Mouse (Mus musculus): ENCODE measurements around the gene Trim11. TPM values are rescaled to one million over a fixed set of nuclear protein-coding genes. Genes with fewer than 3 reads are reported as not detected.
A peak's percentile ranks its signal among the peaks of the same experiment; 100 is the strongest.

The Trim11 gene
- total RNA-seq, 2 experiments from 2014 or later, result 6.7 to 10.8 TPM

DNA sequence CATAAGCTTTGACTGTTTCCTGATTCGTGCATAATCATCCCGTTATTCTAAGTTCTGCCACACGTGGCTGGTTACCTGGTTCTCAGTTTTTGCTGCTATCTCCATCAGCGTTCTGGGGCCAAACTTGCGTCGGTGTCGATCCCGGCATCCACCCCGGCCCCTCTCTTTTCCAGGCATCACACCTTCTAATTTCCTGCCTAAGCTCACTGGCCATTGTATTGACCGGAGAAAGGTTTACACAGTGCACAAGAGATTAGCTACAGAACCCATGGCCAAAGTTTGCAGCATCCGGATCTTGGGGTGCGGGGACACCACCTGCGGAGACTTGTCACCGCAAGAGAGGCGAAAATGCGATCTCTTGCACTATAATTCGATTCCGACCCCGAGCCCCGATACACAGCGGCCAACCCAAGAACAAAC, 276 bp upstream of the Trim11 start:
- ATAC-seq (replicated peaks; ENCODE audit: low FRiP score, poor library complexity, severe bottlenecking), result peak; percentile 44

DNA sequence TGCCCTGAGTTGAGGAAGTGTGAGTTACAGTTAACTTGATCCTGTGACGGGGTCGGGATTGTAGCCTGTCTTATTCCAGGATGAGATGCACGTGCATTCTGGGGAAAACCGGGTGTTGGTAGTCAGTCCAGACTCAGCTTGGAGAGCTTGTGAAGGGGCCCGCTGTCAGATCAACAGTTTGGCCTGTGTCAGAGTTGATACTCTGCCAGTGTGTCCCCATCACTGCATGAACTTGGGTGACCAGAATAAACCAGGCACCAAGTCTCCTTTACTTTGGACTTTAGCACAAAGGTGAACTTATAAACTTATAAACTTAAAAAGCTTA, 775 bp downstream of the Trim11 start:
- peak; percentile 10; the same call in 1 of the 2 replicates for ATAC-seq (replicated peaks; ENCODE audit: low FRiP score, poor library complexity, severe bottlenecking)

DNA sequence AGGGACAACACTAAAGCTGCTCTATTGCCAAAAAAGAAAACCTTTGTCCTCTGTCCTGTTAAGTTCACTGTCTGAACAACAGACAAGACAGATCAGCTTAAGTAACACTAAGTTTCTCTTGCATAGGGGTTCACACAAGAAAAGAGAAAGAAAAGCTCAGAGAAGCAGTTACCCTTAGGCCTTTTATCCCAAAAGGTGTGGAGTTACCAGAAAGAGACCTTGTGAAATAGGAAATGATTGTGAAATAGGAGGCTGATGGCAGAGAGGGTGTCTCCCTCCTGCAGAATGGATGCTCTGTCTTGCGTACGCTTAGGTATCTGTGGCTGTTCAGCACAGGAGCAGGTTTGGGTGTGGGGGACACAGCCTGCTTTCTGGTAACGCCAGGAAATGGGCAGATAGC, 1.3 kb downstream of the Trim11 start:
- ATAC-seq (replicated peaks; ENCODE audit: low FRiP score, poor library complexity, severe bottlenecking), result no peak

DNA sequence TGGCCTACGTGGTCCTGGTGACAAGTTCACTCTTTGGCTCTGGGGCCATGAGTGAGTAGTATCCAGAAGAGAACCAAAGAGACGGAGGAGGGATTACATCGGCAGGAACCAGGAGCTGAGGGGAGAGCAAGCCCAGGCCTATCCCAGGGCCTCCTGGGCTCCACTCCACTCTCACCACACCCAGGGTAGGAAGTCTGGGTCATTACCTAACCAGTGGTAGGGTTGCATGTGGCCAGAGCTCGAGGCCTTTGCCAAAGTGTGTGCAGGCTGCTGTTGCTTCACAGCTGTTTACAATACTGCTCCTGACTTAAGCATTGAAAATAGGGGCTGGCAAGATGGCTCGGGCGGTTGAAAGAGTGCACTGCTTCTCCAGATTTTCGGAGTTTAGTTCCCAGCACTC, 1.8 kb downstream of the Trim11 start:
- no peak for ATAC-seq (replicated peaks; ENCODE audit: low FRiP score, poor library complexity, severe bottlenecking)

DNA sequence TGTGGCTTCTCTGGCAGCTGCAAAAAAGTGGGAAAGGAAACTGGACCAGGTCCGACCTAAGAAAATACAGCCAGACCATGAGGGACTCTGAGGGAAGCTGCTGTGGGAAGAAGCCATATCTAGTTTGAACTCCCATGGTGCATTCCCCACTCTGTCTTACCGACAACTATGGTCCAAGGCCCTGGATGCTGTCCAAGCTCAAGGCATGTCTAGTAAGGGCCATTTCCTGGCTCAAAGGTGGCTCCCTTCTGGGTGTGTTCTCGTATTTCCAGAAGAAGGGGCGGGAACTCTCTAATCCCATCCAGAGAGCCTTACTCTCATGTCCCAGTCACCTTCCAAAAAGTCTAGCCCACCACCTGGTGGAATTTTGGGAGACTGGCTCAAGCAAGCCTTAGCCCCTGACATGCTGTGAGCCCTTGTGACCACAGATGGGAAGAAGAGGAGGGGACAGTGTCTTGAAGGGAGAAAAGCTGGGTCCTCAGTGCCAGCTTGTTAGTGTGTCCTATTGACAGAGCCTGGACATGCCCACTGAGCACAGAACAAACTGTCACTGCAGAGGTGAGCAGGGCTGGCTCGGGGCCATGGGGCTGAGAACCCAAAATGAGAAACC, 2.6 kb downstream of the Trim11 start:
- no peak for ATAC-seq (replicated peaks; ENCODE audit: low FRiP score, poor library complexity, severe bottlenecking)

DNA sequence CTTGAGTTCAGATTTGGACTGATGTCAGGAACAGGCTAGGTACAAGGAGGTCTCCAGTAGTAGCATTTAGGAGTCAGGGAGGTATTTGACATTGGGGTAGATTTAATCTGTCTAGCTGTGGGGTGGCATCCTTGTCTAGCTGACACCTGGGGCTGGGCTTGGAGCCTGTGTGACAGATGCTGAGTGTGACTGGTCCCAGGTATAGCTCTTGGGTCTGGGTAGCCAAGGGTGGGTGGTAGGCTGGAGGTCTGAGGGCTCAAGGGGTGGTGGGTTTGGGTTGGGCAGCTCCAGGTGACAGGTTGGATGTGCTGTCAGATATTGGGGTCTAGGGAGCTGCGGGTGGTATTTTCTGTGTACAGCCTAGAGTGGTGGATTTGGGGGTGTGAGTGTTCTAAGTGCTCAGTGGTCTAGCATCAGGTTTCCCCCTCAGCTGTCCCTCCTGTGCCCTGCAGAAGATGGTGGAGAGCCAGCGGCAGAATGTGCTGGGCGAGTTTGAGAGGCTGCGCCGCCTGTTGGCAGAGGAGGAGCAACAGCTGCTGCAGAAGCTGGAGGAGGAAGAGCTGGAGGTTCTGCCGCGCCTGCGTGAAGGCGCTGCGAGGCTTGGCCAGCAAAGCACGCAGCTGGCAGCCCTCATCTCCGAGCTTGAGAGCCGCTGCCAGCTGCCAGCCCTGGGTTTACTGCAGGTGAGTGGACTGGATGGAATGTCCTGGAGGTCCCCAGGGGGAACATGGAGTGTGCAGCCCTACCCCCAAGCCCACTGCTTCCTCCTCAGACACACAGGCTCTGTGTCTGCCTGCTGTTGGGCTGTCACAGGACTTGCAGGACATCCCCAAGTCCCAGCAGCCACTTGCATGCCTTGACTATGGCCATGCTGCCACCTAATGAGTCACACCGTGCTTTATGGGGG, 3.9 kb downstream of the Trim11 start:
- peak; percentile 55 for ATAC-seq (replicated peaks; ENCODE audit: low FRiP score, poor library complexity, severe bottlenecking)

DNA sequence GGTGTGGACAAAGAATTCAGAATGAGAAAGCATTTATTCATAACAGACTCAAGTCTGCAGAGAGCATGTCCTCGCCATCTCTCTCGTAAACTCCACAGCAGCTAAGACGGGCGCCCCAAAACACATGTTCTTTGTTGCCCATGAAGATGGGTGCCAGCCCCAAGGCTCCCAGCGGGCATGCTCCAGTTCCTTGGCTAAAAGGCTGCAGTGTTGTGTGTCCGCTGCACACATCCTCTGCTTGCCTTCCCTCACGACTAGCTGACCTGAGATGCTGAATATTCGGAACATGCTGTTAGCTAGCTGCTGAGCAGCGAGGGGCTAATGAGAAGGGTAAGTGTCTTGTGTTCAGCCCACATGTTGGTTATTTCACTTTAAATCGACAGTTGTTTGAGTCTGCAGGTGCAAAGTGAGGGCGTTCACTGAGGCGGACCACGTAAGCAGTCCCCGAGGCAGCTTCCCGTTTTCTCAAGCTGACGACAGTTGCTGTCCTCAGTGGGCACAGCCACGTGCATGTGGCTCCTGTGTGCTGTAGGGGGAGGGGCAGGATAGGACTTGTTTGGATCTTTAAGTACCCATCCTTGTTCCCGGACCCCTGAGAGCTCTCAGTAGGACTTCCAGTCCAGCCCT, 4.7 kb downstream of the Trim11 start:
- ATAC-seq (replicated peaks; ENCODE audit: low FRiP score, poor library complexity, severe bottlenecking), result no peak

DNA sequence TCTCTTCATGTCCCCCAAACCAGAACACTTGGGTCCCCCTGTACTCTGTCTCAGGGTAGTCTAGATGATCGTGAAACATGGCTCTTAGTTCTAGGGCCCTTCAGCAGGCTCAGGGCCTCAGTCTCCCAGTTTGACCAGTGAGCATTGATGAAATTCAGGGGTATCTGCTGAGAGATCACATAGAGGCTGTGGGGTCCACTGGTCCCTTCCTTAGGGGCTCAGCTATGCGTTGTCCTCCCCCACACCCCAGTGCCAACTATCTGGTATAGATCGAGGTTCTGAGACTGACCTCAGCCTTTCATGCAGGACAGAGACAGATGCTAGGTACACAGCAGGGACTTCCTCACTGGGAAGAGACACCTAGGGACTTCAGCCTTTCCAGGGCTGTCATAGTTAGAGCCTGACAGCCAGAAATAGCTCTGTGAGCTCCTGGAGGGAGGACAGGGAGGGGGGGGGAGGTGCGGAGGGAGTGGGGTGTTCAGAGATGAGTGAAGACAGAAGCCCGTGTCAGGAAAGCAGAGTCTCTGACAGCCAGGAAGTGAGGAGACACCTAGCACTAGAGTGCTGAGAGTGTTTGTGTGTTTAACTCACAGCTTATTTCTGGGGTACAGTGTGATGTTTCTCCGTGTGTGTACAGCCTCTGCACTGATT, 5.9 kb downstream of the Trim11 start:
- ATAC-seq (replicated peaks; ENCODE audit: low FRiP score, poor library complexity, severe bottlenecking), result no peak

DNA sequence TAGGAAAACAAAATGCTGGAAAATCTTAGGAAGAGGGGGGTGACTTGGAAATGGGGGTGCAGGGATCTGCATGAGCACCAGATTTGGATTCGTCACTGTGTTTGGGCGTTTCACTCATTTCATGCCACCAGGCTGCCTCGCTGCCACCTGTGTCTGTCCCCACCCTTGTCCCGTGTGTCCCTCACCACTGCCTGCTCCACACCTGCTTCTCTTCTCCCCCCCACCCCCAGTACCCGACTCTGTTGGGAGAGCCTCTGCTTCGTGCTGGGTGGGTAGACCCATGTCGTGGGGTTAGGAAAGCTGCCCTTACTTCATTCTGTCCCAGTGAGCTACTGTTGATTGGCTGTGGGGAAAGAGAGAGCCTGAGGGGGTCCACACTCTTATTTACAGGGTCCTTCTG, 6.8 kb downstream of the Trim11 start:
- no peak for ATAC-seq (replicated peaks; ENCODE audit: low FRiP score, poor library complexity, severe bottlenecking)

DNA sequence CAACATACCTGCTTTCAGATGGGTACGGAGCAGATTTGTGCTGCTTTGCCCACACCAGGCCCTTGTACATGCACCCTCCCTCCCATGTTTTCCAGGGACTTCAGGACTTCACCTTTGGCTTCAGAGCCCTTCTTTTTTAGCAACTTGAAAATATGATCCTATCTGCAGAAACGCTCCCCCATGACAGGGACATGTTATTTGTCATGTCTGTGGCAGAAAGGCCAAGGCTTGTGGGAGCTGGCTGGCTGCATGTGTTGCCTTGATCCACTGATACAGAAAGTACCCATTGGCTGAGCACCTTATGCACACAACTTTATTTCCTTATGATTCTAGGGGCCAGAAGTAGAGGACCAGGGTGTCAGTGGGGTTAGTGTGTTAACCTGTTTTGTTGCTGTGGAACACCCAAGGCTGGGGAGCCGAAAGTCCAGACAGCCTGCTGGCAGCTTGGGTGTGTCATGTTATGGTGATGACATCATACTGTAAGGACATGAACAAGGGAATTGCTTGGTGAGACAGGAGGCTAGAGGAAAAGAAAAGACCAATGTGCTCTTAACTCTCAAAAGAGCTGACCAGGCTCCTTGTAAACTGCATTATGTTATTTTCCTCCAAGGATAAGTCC, 7.5 kb downstream of the Trim11 start:
- no peak for ATAC-seq (replicated peaks; ENCODE audit: low FRiP score, poor library complexity, severe bottlenecking)

DNA sequence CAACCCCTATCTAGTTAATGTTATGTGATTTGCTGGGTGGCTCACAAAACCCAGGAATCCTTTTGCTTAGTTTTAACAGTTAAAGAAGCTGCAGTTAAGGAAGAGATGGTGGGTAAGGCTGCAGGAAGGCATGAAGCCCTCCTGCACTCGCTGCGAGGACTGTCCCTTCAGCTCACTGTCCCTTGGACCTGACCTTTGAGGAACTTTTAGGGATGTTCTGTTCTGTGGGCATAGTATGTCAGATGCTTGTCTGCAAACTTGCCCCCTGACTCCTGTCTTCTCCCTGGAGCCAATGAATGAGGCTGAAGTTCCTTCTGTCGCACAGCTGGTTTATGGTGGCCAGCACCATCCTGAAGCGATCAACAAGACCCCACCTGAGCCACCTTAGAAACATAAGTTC, 11.3 kb downstream of the Trim11 start:
- no peak for ATAC-seq (replicated peaks; ENCODE audit: low FRiP score, poor library complexity, severe bottlenecking)

DNA sequence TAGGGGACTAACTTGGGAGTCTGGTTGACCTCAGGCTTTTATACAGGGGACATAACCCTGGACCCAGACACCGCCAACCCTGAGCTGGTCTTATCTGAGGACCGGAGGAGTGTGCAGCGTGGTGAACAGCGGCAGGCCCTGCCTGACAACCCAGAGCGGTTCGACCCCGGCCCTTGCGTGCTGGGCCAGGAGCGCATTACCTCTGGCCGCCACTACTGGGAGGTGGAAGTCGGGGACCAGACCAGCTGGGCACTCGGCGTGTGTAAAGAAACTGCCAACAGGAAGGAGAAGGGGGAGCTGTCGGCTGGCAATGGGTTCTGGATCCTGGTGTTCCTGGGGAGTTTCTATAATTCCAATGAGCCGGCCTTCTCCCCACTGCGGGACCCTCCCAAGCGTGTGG, 12.2 kb downstream of the Trim11 start:
- no peak for ATAC-seq (replicated peaks; ENCODE audit: low FRiP score, poor library complexity, severe bottlenecking)

DNA sequence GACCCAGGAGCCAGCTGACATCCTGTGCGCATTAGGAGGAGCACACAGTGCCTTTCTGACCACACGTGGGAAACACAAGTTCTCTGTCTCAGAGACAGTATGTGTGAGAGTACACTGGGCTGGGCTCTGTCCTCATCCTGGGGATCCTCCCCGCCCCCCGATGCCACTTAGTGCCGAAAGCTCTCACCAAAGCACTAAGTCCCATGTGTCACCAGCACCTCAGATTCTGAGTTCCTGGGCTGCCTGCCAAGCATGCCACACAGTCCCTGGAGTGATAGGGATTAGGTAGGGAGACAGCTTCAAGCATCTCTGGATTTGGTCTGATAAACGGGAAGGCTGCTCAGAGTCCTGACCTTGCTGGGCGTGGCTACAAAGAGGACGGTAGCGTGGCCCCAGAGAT, 12.9 kb downstream of the Trim11 start:
- no peak for ATAC-seq (replicated peaks; ENCODE audit: low FRiP score, poor library complexity, severe bottlenecking)

DNA sequence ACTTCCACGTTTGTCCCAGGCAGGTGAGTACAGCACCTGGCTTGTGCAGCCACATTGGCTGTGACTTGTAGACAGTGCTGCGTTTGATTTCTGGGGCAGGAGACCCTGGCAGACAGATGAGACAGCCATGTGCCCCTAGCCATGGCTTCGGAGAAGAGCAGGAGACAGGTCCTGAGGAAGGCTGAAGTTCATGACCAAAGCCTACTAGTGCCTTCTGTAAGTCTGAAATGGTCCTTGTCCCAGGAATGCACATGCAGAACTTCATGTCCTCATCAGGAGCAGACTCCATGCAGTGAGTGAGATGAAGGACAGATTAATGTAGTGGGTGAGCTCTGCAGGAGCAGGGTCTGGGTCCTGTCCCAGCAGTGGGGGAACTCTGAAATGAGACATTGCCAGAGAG, 14.0 kb downstream of the Trim11 start:
- ATAC-seq (replicated peaks; ENCODE audit: low FRiP score, poor library complexity, severe bottlenecking), result no peak

DNA sequence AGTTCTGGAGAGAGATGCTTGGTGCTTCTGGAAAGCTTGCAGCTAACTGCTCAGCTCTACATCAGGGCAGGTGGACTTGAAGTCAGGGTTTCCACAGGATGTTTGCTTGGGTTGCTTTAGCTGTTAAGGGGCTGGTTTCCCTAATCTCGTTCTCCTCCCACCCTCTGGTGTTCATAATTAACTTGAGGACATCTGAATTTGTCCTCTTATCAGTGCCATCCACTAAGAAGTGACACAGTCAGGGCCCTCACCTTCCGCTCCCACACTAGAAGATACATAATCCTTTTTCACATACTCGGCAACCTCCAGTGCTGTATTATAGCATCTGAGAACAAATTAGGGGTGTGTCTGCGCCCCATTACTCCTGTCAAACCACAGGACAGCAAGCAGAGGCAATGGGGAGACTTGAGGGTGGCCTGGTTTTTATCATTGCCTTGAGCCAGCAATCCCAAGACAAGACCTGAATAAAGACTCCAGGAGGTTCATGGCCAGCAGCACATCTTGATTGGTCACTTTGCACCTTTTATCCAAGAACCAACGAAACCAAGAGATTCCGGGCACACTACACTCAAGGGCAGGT, 15.3 kb downstream of the Trim11 start:
- no peak for ATAC-seq (replicated peaks; ENCODE audit: low FRiP score, poor library complexity, severe bottlenecking)

DNA sequence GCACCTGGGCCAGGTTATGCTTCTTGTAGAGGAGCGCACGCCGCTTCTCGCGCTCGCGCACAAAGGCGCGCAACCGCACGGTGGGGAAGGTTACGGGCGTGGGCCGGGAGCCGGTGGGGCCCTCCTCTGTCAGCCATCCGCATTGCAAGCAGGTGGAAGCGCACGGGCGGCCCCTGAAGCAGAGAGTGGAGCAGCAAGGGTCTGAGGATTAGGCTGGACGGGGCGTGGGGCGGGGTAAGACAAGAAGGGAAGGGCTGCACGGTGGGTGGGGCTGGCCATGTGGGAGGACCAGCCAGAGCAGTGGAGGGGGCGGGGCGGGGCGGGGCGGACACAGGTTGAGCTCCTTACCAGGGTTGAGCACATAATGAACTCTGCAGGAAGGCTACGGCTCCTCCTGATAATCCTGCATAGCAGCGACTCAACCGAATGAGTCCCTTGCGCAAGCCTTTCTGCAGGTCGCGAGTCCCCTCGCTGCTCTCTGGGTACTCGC, 16.5 kb downstream of the Trim11 start:
- ATAC-seq (replicated peaks; ENCODE audit: low FRiP score, poor library complexity, severe bottlenecking), result 0 out of 2 replicates have a peak, but pooled peaks have one; percentile 35

DNA sequence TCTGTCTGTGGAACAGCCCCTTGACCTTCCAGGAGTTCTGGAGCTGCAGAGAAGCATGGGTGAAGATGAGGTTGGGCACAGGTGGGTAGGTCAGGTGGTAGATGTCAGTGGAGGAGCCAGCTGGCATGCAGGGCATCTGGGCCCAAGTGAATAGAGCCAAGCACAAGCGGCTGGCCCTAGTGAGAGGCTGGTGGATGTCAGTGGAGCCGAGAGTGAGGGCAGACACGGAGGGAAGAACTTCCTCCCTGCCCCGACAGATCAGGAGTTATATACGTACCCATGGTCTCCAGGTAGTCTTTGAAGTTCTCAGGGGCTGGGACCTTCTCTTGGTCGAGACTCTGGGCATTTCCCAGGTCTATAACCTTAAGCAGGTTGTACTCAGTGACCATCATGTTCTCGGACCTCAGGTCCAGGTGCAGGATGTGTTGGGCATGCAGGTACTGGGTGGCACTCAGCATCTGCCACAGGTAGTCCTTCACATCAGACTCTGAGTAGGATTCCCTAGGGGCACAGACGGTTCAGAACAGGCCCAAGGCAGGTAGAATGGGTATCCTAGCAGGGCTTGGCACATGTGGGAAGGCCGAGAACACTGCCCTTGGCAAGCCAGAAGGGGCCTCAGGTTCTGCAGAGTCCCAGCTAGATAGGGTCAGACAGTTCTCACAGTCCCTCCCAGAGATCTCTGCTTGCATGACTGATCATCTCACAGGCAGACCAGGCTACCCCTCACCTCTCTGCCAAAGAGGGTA, 17.3 kb downstream of the Trim11 start:
- no peak for ATAC-seq (replicated peaks; ENCODE audit: low FRiP score, poor library complexity, severe bottlenecking)

DNA sequence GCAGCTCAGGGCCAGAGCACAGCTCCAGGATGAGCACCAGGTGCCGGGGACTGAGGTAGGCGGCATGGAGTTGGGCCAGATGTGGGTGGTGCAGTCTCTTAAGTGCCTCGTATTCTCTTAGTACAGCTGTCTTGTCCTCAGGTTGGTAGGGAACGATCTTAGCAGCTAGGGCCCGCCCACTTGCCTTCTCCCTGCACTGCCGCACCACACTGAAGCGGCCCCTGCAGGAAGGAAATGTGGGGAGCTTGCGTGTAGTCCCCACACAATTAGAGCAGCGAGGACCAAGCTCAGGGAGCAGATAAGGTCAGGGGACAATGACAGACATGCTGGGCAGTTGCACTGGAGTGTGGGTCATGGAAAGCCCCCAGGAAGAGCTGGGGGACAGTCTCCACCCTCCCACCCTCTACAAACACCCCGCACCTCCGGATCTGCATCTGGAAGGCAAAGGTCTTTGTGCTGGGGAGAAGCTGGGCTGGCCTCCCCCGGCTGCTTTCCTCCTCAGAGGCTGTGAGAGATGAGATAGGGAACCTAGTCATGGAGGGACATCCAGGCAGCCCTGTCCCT, 18.0 kb downstream of the Trim11 start:
- no peak for ATAC-seq (replicated peaks; ENCODE audit: low FRiP score, poor library complexity, severe bottlenecking)

DNA sequence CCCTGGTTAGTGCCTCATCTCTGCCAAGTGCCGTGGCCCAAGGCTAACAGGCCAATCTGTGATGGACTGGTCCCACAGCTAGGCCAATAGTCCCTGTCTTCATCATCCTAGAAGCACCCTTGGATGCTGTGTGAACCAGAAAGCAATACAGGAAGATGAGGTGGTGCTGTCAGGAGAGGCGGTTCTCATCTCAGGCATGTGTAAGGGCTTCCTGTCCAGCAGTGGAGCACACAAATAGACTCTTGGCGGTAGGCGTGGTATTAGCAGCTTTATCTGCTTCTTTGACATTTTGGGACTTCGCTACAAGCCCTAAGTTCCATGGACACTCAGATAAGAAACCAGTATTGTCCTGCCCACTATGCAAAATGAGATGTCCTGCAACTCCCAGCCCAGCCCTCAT, 19.6 kb downstream of the Trim11 start:
- ATAC-seq (replicated peaks; ENCODE audit: low FRiP score, poor library complexity, severe bottlenecking), result no peak
